Mouse (Mus musculus) adrenal gland, adult 8-10 months (tissue): Measurements from ENCODE around the gene Tmem252. TPM values are rescaled to one million over a fixed set of nuclear protein-coding genes. Genes with fewer than 3 reads are reported as not detected.
"Not testable (repeated sequence)": the region's sequence is repeated elsewhere in the genome, so short reads cannot be mapped to it uniquely, and the experiment has no call there.

Experiments
- DNase-seq: peaks from one replicate; pipeline ENCODE4 v3.0.0; 2022
- total RNA-seq, 4 experiments: library from RNA; stranded (reverse); gene quantifications; 2 replicates each; pipeline ENCODE4 v1.2.4; 2022

Gene Tmem252
- total RNA-seq, 4 experiments from 2014 or later = 0.09 to 0.24 (median 0.16) TPM

DNA sequence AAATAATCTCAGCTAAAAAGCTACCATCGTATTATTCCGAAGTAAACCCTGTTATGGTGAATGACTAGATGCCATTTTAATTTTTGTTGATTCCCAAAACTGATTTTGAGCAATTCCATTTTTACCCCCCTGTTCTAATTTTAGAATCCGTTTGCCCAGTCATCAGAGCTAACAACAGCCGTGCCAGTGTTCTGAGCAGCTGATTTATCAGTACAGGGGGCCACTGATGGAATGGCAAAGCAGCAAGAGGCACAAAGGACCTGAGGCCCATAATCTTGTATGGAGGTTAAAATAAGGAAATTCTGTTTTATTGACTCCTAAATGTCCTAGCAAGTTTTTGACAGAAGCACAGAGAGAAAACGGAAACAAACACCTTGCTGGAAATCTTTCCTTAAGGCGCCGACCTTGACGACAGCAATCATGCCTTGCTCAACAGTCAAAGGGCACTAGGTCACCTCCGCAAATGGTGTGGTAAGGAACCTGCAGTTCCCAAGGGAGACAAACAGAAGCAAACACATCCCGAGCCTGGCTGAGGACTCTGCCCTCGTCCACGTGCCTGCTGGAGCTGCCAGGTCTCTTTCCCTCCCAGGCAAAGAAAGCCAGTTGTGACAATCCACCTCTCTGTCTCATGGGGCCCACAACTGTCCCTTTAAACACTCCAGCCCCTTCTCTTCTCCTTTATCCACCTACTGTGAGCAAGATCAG, 9.4 kb downstream of the Tmem252 start:
- DNase-seq = no peak

DNA sequence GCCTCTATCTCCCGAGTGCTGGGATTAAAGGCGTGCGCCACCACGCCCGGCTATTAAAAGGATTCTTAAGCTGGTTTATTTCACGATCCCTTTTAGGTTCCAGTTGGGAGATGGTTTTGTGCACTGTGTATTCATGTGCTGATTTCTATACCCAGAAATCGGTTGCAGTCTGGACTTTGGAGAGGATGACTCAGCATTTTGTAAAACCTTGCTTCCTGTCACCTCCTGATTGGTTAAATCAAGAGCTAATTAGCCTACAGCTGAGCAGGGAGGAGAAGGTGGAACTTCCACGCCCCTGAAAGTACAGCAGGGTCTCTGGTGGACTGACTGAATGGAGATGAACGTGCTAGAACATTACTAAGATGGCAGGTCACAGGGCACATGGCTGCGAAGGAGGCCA, 12.6 kb downstream of the Tmem252 start:
- DNase-seq = no peak

DNA sequence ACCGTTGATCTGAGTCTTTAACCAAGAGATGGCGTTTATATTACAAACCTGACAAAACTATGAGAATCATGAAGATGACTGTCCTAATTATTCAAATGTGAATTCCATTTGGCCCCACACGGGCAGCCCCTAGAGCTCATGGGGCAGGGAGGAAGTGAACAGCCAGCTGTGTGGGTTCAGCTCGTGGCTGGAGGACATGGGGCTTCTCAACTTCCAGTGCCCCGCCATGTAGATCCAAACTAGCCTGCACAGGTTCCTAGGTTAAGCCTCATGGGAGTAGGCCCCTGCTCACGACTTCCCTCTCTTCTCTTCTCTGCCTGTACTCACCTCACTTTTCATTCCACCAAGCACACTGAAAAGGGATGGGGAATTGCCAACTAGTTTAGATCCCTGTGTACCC, 14.5 kb downstream of the Tmem252 start:
- DNase-seq = no peak

DNA sequence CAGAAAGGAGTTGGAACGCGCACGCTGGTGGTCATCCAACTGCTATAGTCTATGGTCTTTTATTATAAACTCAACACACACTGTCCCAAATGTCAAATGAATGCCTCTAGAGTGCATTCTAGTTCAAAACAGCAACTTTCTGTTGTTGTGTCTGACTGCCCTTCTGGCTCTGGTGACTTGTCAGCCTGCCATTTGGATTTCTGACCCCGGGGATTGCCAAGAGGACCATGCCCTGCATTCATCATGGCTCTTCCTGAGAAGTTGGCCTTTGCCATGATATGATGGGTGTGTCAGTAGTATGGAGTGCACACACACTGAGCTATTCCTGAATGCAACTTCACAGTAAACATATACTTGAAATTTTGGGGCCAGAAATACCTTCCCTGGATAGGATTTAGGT, 15.7 kb downstream of the Tmem252 start:
- no peak for DNase-seq

DNA sequence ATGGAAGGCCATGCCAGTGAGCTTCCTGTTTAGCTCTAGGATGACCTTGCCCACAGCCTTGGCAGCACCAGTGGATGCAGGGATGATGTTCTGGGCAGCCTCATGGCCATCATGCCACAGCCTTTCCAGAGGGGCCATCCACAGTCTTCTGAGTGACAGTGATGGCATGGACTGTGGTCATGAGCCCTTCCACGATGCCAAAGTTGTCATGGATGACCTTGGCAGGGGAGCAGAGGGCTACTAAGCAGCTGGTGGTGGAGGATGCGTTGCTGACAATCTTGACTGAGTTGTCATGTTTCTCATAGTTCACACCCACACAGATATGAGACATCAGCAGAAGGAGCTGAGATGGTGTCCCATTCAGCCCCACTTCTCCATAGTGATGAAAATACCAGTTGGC, 18.9 kb downstream of the Tmem252 start:
- no peak for DNase-seq

DNA sequence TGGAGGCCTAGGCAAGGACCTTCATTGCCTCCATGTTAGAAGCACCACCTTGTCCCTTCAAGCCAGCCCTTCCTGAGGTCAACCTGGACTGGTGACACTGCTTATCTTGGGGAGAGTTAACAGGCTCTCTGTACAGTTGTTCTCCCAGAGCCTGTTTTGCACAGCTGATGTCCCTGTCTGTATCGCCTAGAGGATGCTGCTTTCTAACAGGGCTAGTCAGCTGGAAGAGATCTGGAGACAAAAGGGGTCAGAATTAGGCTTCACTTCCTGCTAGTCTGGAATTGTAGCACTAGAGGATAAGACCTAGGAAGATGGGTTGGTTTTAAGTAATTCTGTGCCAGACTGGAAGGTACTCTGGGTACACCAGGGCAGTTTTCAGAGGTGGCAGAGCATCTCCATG, 24.1 kb downstream of the Tmem252 start:
- DNase-seq = no peak

DNA sequence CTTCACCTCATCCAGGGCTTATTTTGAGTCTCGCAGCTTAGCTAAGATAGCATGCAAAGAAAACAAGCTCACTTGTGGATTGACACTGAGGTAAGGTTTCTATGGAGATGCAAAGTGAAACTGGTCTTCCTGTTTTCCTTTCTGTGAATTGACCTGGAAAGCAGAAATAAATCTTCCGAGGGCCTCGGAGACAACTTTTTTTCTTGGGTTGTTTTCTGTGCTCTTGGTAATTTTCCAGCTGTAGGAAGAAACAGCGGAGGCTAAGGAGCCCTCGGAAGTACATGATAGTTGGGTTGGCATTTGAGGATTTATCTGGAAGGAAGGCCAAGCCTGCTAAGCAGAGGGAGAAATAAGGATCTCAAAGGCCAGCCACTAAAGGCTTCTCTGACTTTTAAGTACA, 24.8 kb downstream of the Tmem252 start:
- peak; percentile 17 for DNase-seq

DNA sequence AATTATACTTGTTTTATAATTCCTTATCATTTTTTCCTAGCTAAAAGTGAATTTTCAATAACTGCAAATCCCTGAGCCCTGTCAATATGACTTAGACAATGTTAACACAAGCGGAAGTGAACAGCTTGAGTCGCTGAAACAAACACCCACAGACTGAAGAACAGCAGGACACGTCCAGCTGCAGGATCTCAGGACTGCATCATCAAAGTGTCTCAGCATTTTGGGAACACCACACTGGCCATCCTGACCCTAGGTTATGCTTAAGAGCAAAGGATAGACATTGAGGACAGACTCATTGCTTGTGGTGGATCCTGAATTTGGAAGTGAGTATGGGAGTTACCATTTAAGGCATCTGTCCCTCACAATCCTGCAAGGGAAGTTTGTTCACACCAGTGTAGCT, 25.4 kb downstream of the Tmem252 start:
- DNase-seq = no peak

DNA sequence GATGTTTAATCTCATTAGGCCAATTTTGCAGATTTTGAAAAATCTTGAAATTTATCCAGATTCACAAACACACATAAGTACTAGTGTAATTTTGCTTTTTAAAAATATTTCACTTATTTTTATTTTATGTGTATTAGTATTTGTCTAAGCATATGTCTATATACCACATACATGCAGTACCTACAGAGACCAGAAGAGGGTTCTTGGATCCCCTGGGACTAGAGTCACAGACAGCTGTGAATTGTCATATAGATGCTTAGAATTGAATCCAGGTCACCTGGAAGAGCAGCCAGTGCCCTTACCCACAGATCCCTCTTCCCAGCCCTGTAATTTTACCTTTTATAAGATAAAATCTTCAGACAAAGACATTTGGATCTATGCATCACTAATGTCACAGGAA, 26.1 kb downstream of the Tmem252 start:
- DNase-seq = no peak

DNA sequence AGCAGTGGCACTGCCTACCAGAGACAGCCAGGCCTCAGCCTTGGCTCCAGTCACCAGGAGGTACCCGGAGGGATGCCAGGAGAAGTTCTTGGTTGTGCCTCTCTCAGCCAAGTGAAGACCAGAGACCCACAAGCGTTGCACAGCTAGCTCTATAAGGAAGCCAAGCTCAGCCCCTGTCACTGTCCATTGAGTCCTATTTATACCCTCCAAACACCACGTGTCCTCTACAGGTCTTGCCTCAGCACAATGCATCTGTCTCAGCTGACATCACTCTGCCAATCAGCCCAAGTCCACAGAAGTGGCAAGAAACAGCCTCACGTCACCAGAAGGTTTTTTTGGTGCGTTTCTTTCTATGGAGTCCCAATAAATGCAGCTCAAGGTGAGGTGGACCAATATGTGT, 26.9 kb downstream of the Tmem252 start:
- no peak for DNase-seq

DNA sequence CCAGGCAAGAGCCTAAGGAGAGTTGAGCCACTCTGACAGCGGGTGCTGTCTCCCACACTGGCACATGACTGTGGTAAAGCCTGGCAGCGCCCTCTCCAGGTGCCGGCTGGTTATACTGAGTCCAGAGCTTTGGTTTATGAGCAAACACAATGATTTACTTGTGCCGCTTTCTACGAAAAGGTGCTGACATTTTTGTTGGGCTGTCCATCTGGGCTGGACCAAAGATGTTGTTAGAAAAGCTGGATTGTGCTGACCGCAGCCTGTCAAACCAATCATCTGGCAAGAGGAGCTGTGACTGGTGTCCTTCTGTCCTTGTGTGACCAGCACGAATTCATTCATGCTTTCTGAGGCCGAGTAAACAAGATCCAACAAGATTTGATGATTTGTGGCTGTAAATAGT, 27.9 kb downstream of the Tmem252 start:
- no peak for DNase-seq

DNA sequence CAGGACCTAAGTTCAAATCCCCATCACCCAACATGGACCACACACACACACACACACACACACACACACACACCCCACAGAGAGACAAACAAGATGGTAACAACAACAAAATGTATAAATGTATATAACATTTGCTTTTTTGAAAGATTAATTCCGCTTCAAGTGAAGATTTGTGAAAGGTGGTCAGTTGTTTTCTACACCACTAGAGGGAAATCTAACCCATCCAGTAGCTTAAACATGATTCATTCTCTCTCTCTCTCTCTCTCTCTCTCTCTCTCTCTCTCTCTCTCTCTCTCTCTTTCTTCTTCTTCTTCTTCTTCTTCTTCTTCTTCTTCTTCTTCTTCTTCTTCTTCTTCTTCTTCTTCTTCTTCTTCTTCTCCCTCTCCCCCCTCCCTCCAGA, 29.4 kb downstream of the Tmem252 start:
- not testable (repeated sequence) for DNase-seq

DNA sequence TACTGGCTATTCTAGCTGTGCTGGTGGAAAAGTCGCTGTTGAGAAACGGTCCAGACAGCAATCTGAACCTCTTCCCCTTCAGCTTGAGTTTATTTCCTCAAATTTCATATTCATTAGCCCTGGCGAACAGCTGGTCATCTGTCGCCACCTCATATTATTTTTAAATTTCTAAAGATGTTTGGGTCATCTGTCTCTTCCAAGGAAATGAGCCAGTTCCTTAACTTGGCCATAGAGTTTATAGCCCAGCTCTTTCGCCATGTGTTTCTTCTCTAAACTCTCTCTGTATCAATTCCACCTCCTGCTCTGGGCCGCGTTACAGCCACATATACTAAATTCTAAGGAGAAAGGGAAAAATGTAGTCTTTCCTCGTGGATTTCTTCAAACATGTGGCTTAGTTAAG, 29.9 kb downstream of the Tmem252 start:
- DNase-seq = no peak

DNA sequence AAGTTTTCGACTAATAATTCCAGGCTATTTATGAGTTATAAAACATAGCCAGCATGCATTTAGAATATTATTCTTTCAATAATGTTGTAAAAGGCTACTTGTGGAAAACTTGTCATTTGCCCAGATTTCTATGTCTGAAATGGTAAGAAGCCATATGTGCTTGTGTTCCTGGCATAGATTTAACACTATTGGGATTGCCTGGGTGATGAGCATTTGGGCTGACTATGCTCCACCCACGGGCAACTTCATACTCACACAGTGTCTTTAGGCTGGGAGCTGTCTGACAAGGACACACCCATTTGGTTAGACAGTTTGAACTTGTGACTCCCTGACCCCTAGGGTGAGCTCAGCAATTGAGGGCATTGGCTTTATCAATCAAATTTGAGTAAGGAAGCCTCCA, 30.5 kb downstream of the Tmem252 start:
- no peak for DNase-seq

DNA sequence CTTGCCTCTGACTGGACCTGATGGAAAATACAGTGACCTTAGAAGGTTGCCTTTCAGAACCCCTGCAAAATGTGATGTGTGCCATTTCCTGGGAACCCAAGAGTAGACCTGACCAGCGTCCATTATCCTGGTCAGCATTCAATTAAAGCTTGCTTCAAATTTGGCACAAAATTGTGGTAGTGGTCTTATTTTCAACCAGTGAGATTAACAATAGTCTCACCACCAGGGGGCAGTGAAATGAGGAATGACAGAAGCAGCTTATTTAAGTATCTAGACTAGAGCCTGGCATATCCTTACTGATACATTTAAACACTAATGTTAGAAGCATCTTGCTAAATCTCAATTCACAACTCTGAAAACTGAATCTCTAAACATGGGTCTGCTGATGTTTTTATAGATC, 31.6 kb downstream of the Tmem252 start:
- DNase-seq = no peak

DNA sequence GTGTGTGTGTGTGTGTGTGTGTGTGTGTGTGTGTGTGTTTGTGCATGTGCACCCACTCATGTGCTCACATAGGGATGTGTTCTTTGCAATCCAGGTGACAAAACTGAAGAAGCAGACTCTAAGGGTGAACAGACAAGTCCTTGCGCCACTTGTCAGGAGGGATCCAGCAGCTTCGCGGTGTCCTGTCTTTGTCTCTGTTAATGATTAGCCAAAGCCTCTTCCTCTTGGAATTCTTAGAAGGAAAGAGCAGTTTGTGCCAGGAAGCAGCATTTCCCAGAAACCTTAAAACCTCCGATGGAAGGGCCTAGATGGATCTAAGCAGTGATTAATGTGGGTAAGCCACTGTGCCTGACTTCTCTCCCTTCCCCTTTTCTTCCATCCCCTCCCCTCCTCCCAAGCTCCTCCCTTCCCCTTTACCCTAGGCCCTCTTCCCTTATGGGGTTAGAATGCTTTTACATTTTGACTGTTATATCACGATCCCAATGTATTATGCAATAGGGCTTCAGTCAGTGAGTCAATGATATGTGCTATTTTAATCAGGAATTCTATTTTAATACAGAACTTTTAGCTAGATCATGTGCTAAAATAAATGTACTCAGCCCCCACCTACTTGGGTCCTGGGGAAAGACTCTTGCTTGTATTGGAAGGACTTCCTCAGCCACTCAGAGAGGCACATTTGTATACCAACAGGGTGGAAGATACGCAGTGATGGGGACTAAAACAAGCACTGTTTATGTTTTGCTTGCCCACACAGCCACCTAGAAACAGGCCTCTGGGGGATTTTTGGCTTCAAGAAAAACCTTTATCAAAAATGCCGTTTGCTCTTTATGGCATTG, 33.5 kb downstream of the Tmem252 start:
- DNase-seq = no peak

DNA sequence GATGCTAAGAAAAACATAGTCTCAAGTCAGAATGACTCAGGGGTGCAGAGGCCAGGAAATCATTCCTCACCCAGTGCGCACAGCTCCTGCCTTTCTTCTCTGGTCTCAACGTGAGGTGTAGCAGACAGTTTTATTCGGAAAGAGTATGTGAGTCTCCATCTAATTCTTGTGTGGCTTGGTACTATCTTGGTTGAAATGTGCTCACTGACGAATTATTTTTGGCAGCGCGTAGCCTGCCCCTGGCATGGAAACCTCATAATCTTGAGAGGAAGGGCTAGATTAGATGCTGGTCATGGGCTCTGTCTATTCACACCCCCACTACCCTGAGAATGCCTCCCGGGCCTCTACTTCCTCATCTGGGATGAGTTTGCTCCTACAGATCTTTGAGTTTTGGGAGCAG, 34.2 kb downstream of the Tmem252 start:
- DNase-seq = no peak

DNA sequence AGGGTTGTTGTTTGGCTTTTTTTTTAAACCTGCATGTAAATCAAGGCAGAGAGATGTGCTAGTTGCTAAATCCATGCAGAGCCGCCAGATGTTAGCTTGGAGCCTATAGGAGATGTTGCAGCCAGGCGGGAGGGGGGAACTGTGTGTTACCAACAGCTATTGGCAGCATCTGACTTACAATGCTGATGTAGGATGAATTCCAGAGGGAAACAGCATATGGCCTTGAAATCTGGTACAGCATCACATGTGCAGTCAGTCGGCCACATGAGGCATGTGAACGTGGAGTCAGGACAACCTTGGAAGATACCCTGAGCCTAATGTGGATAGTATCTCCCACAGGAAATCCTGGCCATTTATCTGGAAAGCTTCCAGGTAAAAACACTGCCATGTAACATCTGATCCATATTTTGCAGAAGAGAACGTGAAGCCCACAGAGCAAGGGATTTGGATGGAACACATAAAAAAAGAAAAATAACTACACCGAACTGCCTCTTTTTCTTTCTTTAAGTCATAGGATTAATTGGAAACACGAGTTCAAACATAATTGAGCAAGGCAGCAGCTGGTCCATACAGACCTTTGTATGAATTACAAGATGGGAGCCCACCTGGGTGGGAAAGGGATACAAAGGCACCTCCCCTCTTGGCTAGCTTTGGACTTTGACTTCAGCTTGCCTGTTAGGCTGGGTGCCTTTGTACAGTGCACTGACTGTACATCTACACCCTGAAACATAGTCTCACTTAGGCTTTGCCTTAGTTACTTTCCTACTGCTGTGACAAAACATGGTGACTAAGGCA, 42.7 kb downstream of the Tmem252 start:
- no peak for DNase-seq

DNA sequence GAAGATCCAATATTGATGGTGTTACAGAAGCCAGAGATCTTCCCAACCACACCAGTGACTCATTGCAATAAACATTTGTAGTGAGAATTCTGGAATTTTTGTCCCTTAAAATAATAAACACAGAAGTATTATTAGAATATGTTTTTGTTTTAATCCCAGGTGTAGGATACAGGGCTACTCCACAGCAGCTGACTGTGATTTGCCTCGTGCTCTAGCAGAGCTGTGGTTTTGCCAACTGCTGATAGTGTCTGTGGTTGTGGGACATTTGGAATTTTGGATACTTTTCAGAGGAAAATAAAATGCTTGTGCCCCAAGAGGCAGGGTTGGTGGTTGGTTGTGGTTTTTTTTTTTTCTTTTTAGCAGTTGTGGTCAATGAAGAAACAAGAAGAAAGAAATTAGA, 44.2 kb downstream of the Tmem252 start:
- DNase-seq = no peak

DNA sequence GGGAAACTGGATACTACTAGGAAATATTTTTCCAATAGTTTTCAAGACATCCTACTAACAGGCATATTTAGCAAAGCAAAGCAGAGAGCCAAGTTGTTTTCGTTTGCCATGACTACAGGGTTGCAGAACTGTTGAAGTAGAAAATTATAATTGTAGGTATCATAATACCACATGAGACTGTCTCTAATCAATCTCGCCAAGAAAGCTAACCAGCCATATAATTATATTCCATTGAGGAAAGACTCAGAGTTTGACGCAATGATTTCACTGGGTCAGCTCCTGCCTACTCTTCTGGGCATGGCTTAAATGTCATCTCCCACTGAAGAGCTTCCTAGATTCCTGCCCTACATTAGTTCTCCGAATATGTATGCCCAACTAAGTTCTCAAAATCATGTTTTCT, 45.7 kb downstream of the Tmem252 start:
- no peak for DNase-seq

DNA sequence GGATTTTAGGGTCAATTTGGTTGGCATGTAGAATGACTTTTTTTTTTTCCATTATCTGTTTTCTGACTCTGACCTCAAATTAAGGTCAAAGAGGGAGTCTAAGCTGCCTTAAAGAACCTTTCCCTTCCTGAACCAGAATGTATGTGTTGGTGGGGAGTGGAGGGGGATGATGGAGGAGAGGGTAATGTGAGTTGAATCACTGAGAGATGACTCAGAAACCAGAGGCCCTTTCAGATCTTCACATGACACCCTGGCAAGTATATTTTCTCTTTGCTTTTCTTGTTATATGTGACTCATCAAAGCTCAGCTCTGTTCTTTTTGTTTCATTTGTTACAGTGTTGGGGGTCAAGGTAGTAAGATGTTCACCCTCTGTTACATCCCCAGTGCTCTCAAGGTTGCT, 46.6 kb downstream of the Tmem252 start:
- peak; percentile 17 for DNase-seq

DNA sequence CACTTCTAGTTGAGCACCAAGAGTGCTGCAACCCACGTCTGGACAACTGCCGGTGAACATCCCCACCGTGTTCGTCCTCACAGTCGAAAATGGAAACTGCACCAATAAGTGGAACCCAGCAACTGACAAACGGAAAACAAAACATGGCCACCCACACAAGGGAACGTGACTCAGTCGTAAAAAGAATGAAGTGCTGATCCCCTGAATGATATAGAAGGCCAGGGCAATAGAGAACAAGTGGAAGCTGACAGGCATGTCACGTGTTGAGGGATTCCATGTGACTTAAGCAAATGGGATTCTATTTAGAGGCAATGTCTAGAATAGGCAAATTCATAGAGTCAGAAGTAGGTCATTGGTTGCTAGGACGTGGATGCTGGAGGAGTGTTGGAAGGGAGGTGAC, 50.6 kb downstream of the Tmem252 start:
- DNase-seq = no peak

DNA sequence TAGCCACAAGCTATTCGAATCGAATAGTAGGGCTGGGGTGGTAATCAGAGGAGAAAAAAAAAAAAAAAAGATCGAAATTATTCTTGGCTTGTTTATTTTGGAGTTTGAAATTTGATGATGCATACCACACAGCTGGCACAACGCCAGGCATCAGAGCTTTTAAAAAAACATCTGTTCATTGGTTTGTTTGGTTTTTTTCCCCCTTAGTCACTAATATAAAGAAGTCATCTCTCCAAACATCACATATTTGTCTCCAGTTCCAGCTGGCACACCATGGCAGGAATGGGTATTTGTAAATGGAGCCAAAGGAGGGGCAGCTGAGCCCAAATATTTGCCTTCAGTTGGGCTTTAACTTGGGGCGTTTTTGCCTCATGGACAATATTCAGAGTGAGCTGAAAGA, 56.9 kb downstream of the Tmem252 start:
- no peak for DNase-seq
